Mouse (Mus musculus): Measurements from ENCODE around the gene Kctd20. TPM values are rescaled to one million over a fixed set of nuclear protein-coding genes. Genes with fewer than 3 reads are reported as not detected.
"Not testable (repeated sequence)": the region's sequence is repeated elsewhere in the genome, so short reads cannot be mapped to it uniquely, and the experiment has no call there.

Gene Kctd20
- total RNA-seq, 2 experiments from 2014 or later: 25.9 to 34.0 TPM

DNA sequence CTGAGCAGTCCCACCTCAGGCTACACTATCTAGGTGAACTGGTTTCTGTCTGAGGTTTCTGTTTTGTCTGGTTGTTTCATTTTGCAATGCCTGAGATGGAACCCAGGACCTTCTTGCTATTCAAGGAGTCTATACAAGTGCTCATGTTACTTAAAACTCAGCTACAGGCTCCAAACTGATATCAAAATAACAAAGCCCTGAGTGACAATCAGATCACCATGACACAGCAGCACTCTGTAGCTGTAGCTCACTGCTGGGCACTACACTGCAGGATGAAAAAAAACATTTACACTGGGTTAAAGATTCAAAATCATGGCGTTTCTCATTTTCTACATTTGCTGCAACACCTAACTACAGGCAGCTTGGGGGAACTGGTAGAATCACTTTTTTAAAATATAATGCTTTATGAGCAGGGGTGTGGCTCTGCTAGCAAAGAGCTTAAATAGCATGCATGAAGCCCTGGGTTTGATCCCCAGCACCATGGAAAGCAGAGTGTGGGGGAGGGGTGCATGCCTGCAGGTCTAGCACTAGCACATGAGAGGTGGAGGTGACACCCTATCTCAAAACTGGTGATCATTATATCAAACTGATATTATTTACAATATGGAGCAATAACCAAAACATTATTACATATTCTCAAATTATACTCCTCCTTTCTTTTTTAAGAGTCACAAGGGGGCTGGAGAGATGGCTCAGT lies 33.1 kb downstream of the Kctd20 start:
- DNase-seq: no peak

DNA sequence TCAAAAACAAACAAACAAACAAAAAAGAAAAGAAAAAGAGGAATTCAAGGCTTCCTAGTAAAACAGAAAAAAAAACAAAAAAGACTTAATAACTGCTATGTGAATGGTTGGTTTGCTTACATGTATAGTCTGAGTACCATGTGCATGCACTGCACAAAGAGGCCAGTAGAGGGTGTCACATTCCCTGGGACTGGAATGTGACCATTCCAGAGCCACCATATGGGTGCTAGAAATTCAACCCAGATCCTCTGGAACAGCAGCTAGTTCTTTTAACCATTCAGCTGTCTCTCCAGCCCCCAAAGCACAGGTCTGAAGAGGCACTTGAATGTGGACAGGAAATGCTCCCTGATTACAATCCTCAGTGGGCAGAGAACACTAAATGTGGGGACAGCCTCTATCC lies 35.1 kb downstream of the Kctd20 start:
- no peak for DNase-seq

DNA sequence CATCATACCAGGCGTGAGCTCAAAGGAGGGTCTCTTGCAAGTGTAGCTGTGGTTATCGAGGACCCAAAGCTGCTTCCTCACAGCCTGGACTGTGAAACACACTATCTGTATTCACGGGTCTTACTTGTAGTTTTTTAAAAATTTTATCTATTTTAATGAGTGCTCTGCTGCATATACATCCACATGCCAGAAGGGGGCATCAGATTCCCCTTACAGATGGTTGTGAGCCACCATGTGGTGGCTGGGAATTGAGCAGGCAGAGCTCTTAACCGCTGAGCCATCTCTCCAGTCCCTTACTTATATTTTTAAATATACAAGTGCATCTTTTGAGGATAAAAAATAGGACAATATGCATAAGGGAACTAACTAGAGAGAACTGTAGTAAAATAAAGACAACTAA lies 36.0 kb downstream of the Kctd20 start:
- DNase-seq: no peak

DNA sequence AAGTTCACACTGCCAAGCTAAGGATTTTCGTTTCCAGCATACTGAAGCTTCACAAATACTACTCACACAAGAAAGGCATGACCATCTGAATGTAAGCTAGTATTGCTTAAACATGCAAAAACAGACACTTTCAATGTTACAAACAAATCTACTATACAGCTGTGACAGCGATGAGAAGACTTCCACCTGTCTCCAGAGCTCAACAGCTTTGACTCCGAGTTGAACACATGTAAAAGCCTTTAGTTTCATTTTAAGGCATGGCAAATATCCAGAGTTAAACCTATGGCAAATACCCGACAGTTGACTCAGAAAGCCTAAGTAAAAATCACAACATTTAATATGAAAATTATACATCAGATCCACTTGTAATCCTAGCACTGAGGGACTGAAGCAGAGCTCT lies 36.5 kb downstream of the Kctd20 start:
- no peak for DNase-seq

DNA sequence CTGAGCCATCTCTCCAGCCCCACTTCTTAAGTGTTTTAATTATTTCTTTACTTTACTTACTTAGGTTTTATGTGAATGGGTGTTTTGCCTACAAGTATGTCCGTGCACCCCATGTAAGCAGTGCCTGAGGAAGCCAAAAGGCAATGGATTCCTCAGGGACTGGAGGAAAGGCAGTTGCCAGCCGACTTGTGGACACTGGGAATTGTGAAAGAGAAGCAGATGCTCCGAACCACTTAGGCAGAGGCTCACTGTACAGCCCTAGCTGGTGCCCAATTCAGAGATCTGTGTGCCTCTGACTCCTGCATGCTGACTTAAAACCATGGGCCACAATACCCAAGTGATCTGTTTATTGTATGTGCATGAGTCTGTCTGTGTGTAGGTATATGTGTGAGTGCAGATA lies 37.2 kb downstream of the Kctd20 start:
- no peak for DNase-seq

DNA sequence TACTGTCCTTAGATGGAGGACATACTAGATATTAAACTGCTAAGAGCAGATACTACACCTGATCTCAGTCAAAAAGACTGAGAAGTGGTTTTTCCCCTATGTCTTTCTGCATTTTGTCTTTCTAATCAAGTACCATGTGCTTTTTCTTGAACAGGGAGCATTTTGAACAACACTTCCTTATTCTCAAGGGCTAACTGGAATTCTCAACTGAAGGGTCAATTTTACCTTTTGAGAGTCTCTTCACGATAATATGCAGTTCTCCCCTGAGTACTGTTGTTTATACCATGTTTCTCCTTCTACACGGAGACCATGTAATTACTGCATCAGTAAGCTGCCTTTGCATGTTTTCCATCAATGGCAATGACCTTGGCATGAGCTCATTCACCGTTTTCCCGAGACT lies 38.3 kb downstream of the Kctd20 start:
- DNase-seq: no peak

DNA sequence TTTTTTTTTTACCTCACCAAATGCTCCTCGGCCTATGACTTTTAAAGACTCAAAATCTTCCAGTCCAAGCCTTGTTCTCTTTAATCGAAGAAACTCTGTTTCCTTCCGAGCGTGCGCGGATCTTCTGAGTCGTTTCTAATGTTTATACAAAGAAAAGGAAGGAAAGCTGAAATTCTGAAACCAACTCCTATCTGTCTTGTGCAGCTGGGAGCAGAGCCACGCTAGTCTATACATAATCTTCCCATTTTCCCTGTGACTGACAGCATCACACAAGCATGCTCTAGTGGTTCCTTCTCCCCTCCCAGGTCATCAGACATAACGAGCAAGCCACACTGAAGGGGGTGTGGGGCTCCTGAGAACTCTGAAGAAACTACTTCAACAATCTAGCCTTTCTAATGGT lies 39.5 kb downstream of the Kctd20 start:
- no peak for DNase-seq

DNA sequence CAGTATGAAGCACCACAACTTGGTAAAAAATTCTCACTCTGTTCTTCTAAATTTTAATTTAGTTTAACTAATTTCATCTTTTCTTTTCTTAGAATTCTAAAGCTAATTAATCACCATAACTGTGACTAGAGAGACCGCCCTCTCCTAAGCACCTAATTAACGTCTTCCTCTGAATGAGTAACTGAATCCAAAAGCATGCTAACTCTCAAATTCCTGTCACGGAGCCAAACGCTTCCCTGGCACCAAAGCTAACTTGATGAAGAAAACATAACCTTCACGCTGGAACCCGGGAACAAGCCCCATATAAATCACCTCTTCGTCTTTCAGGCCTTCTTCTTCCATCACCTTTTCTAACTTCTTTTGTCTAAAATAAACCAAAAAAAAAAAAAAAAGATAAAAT lies 40.4 kb downstream of the Kctd20 start:
- DNase-seq: no peak

DNA sequence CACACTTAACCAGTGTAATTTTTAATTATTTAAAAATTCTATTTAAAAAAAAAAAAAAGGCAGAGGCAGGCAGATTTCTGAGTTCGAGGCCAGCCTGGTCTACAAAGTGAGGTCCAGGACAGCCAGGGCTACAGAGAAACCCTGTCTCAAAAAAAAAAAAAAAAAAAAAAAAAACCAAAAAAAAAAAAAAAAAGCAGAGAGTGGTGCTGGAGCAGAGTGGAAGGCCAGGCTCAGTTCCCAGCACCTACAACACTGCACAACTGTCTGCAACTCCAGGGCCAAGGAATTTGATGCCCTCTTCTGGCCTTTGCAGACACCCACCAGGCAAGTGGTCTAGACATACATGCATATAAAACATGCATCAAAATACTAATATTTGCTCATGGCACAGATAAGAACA lies 41.3 kb downstream of the Kctd20 start:
- DNase-seq: not testable (repeated sequence)

DNA sequence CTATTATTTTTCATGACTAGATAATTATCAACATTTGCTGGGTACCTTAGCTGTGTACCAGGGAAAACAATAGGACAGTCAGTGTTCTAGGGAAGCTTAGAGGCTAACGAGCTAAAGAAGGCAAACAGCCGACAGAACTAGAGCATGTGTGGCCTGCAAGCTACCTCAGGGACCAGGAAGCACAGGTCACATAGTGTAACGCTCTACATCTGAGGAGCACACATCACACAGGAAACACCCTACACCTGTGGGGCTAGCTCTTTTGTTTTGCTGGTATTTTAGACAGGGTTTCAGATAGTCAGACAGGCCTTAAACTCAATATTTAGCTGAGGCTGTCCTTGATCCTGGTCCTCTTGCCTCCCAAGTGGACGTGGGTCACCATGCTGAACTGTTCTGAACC lies 42.9 kb downstream of the Kctd20 start:
- no peak for DNase-seq

DNA sequence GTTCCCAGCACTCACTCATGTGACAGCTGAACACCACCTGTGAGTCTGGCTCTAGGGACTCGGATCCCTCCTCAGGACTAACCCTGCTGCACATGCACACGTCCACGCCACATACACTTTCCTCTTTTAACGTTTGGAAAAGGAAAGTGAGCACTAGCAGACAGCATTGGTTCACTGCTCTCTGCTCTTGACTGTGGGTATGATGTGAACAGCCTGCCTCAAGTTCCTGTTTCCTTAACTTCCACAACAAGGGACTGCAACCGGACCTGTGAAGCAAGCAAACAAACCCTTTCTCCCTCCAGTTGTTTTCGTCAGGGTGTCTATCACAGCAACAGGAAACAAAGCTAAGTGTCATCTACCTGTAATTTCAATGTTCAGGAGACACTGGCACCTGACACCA lies 48.7 kb downstream of the Kctd20 start:
- DNase-seq: no peak

DNA sequence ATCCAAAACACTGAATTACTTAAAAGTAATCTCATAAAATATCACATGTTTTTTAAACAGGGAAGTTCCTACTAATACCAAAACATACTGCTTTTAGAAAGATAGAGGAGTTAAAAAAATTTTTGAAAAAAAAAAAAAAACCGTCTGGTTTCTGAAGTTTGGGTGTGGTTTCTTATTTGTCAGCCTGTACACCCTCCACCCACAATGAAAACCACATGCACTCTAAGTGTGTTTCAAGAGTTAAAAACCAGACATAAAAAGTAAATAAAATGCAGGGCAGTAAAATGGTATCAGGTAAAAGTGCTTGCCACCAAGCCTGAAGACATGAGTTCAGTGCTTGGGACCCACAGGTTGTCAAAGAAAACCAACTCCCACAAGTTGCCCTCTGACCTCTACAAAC lies 52.0 kb downstream of the Kctd20 start:
- DNase-seq: no peak

DNA sequence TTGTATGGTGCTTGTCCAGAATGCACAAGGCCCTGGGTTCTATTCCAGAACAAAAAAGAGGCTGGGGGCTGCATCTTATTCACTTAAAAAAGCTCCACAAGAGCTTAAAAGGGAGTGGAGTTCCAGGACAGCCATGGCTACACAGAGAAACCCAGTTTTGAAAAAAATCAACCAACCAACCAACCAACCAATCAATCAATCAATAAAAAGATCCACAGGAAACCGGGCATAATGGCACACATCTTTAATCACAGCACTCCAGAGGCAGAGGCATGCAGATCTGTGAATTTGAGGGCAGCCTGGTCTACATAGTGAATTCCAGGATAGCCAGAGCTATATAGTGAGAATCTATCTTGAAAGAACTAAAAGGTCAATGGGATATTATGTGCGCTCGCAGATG lies 53.3 kb downstream of the Kctd20 start:
- no peak for DNase-seq

DNA sequence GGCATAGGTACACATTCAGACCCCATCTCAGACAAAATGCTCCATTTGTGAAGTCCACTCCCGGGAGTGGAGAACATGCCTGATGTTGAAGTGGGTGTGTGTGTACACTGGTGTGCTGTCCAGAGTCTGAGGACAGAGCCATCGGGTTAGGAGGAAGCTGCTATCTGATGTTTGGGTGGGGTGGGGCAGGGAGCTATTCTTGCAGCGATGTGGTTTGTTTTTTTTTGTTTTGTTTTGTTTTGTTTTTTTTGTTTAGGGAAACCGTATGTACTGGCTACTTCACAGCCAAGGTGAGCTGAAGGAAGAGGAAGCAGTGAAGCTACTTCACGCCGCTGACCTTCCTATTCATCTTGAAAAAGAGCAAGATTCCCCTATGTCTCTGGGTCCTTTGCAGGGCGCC lies 55.1 kb downstream of the Kctd20 start:
- DNase-seq: no peak

DNA sequence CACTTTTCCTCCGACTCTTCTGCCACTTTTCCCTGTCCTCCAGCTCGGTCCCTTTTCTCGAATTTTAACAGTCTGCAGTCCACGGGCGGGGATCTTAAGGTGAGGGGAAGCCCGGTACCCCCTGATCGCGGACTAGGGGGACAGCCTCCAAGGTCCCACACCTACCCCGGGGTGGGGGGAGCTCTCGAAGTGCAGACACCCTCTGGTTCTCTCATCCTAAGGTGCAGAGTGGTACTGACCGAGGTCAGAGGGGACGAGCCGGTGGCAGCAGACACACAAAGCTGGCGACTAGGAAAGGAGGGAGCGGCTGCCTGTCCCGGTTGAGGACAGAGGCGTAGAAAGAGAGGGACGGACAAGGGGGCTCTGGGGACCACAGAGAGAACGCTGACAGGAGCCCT lies 55.5 kb downstream of the Kctd20 start:
- DNase-seq: no peak

DNA sequence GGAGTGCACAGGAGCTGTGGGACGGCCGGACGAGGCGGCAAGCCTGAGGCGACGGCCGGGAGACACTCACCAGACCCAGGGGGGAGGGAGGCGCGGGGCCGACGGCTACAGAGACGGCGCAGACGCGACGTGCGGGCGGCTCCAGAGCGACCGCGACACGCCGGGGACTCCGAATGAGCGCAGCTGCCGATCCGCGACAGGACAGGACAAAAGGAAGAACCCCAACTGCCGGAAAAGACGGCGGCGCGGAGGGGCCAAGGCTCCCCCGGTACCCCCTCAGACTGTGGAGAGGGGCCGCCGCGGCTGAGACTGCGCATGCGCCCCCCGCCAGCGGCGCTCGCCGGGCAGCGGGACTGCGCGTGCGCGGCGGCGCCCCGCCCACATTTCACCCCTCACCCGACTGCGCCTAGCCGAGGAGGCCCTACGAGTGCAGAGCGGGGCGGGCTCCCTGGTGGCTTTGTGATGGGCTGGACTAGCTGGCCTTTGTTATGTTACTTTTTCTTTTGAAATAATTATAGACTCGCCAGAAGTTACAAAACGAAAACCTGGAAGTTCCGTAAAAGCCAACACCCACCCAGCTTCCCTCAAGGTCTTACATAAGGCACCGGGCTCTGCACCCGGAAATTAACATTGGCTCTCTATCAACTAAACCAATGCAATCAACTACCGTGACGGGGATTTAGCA lies 56.0 kb downstream of the Kctd20 start, which contains the start of gene Stk38:
TSS of gene Stk38 (minus strand) at position 355 of the 685 bp plus-strand sequence.
- peak; percentile 92 for DNase-seq

DNA sequence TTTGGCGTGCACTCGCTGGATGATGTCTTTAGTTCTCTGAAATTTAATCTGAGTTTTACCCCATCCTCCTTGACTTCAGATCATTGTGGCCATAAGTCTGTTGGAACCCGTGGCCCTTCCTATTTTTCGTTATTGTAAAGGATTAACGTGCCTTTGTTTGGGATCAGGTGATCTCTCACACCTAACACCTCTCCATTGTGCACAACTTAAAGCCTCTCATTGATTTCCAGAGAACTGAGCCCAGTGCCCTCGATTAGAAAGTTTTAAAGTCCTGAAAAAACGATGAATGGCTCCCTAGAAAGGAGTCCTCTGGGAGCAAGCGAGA lies 56.5 kb downstream of the Kctd20 start:
- DNase-seq: no peak

DNA sequence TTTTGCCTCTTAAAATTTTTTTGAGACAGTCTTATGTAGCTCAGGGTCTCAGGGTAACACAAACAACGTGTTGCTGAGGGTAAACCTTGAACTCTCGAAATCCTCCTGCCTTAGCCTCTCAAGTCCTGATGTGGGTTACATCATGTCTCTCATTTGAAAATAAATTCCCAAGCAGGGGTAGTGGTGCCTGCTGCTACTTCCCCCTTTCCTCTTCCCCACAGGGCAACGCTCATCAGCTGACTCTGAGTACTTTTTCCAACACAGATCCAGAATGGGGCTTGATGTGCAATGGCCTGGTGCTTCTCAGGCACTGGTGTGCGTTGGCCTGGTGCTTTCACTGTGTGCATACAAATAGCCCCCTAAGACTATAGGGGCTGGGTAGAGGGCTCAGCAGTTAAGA lies 57.4 kb downstream of the Kctd20 start:
- DNase-seq: no peak

DNA sequence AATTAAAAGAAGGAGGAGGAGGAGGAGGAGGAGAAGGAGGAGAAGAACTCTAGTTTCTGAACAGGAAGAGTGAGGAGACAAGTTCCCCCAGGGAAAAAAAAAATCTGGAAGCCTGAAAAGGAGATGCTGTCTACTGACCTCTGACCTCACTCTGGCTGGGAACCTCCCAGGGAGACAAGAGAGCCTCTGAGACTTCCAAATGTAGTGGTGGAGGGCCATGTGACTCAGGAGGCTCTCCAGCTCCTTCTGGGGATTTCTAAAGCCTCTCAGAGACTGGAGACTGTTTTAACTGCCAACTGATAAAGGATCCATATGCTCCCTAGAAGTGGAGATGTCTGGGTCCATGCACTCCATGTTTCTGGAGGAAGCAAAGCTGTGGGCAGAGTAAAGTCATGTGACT lies 62.5 kb downstream of the Kctd20 start:
- peak; percentile 35 for DNase-seq

DNA sequence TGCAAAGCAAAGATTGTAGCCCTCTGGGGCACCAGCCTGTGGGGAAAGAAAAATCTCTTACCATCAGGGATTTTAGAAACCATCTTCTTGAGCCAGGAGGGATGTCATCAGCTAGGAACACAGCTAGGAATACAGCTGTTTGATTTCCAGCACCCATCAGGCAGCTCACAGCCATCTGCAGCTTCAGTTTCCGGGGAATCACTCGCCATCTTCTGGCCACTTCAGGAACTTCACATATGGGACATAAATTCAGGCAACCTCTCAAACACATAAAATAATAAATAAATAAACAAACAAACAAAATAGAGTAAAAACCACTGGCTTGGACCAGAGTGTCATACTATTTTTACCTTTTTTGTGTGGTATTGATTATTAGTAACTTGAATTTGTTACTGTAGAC lies 63.9 kb downstream of the Kctd20 start:
- DNase-seq: no peak

DNA sequence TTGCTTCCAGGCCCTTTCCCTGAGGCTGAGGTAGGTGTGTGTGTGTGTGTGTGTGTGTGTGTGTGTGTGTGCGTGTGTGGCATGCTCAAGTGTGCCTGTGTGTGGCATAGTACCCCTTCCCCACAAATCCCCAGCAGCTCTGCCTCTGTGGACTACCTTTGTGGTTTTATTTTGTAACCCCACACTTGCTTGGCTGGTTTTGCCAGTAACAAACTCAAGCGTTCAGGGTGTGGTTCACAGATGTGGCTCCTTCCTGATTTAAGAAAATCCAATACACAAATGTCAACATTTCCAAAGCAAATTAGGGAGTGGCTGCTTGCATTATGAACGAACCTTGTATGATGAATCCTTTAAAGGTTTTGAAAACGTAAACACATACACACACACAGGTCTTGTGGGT lies 65.0 kb downstream of the Kctd20 start:
- no peak for DNase-seq

DNA sequence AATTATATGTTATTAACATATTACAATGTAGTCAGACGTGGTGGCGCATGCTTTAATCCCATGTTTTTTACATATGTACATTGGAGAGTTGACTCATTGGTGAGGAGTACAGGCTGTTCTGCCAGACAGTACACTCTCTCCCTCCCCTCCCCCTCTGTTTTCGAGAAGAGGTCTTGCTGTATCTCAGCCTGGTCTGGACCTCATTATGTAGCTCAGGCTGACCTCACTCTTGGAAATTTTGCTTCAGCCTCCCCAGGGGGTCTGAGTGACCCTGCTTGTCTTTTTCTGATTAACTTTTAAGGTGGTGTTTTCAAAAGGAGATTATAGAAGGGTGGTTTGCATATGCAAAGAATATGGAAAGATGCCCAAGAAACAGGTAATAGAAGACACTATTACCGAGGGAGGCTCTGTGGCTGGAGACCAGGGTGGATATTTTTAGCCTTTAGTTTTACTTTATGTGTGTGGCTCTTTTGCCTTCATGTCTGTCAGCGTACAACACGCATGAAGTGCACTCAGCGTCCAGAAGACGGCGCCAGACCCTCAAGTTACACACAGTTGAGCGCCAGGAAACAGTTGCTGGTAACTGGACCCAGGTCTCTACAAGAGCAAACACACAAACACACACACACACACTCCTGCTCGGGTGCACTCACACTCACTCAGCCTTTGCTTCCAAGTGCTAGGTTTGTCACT lies 66.7 kb downstream of the Kctd20 start:
- DNase-seq: peak; percentile 80

All from gastrocnemius, postnatal 25 days (tissue).